Mouse (Mus musculus): ENCODE results near the gene Ppp1r9a. TPM values are rescaled to one million over a fixed set of nuclear protein-coding genes. Genes with fewer than 3 reads are reported as not detected.

Ppp1r9a gene
- polyA plus RNA-seq, 1 experiment from 2014 or later = 11.7 TPM

DNA sequence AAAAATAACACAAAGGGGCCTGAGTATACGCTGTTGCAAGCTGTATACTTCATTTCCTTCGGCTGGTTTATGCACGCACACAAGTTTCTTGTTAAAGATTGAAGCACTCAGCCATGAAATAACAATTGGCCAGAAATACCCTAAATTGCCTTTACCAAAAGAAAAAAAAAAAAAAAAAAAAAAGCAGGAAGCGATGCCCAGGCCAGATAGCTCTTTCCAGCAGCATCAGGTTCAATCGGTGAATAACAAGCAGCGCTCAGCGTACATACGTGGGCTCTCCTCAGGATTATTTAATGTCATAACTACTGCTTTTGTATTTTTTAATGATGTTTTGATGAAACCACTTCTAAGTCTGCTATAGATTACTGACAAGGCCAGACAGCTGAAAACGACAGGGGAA is 262.1 kb downstream of the Ppp1r9a start:
- ATAC-seq (replicated peaks; ENCODE audit: extremely low read depth, insufficient read depth, low FRiP score) = no peak
- H3K27ac ChIP-seq (ENCODE audit: low read length) = 0 out of 2 replicates have a peak overlapping the region, but pooled peaks have one; percentile 6

DNA sequence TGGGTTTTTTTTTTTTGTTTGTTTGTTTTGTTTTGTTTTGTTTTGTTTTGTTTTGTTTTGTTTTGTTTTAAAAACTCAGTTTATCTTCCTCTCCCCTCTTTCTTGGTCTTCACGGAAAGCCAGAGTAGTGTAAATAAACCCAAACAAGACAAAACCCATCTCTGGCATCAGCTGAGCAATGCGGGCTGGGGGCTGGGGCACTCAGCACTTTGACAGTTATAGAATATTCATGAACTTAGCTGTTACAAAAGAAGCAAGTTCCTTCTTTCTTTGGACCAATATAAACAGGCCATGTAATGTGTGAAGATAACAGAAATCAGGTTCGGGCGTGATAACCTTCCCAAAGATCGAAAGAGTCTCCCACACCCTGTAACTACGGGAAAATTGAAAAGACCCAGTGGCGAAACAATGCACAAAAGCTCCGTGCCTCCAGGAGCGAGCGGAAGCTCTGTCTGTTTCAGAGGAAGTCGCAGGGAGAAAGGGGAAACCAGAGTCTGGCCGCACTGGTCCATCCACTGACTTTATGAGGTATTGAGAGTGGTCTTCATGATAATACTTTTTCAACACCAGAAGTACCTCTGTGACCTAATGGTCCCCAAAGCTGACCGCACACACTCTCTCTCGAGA is 264.4 kb downstream of the Ppp1r9a start:
- 0 out of 2 replicates have a peak, but pooled peaks have one; percentile 28 for ATAC-seq (replicated peaks; ENCODE audit: extremely low read depth, insufficient read depth, low FRiP score)
- Histone ChIP-seq H3K27me3 (ENCODE audit: control insufficient read depth, insufficient read depth, low read length) (no peaks in the 10 kb centered on the region), H3K4me3 (ENCODE audit: low read length) (peak overlapping the region; percentile 16; the same call in 1 of the 2 replicates), H3K27ac (ENCODE audit: low read length) (peak overlapping the region; percentile 40), H3K4me2 (ENCODE audit: low read depth, low read length) (peak overlapping the region; percentile 47), H3K4me1 (ENCODE audit: control insufficient read depth, insufficient read depth, low read length) (0 out of 2 replicates have a peak, but pooled peaks cover 2% of the 10 kb centered on the region), H3K9ac (ENCODE audit: low read length) (no peak overlapping the region), H3K36me3 (ENCODE audit: control insufficient read depth, insufficient read depth) (no peaks in the 10 kb centered on the region), H3K9me3 (replicated peaks; ENCODE audit: control insufficient read depth, low read length) (no peaks in the 10 kb centered on the region)
- WGBS = 40% methylated on average over 14 of the region's 14 CpGs

More for the DNA sequence above, 262.1 kb downstream of the Ppp1r9a start:
- Histone ChIP-seq H3K9me3 (replicated peaks; ENCODE audit: control insufficient read depth, low read length) (no peaks in the 10 kb centered on the region), H3K4me1 (ENCODE audit: control insufficient read depth, insufficient read depth, low read length) (0 out of 2 replicates have a peak, but pooled peaks cover 2% of the 10 kb centered on the region), H3K4me3 (ENCODE audit: low read length) (no peak overlapping the region), H3K4me2 (ENCODE audit: low read depth, low read length) (no peak overlapping the region), H3K27me3 (ENCODE audit: control insufficient read depth, insufficient read depth, low read length) (no peaks in the 10 kb centered on the region), H3K36me3 (ENCODE audit: control insufficient read depth, insufficient read depth) (no peaks in the 10 kb centered on the region), H3K9ac (ENCODE audit: low read length) (no peak overlapping the region)
- 72% methylated on average over 9 of the region's 9 CpGs for WGBS

DNA sequence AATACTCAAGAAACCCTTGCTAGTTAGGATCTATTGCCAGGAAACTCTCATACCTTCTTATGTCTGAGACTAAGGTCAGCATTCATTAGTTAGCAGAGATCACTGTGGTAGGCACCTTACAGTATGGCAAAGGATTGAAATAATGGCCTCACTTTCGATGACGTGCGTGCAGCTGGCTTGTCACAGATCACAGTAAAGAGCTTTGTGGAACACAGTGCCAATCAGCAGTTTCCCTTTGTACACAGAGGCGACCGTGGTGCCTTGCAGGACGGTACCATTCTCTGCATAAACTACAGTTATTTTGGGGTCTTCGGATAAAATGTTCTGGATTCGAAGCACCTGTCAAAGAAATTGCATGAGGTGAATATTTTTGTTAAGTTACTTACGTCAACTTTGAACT is 265.4 kb downstream of the Ppp1r9a start:
- Histone ChIP-seq H3K4me3 (ENCODE audit: low read length) (no peak overlapping the region), H3K9ac (ENCODE audit: low read length) (no peak overlapping the region), H3K36me3 (ENCODE audit: control insufficient read depth, insufficient read depth) (no peaks in the 10 kb centered on the region), H3K4me2 (ENCODE audit: low read depth, low read length) (no peak overlapping the region), H3K9me3 (replicated peaks; ENCODE audit: control insufficient read depth, low read length) (no peaks in the 10 kb centered on the region), H3K27ac (ENCODE audit: low read length) (no peak overlapping the region), H3K27me3 (ENCODE audit: control insufficient read depth, insufficient read depth, low read length) (no peaks in the 10 kb centered on the region), H3K4me1 (ENCODE audit: control insufficient read depth, insufficient read depth, low read length) (0 out of 2 replicates have a peak, but pooled peaks cover 2% of the 10 kb centered on the region)
- no peak for ATAC-seq (replicated peaks; ENCODE audit: extremely low read depth, insufficient read depth, low FRiP score)
- 67% methylated on average over 9 of the region's 9 CpGs for WGBS

DNA sequence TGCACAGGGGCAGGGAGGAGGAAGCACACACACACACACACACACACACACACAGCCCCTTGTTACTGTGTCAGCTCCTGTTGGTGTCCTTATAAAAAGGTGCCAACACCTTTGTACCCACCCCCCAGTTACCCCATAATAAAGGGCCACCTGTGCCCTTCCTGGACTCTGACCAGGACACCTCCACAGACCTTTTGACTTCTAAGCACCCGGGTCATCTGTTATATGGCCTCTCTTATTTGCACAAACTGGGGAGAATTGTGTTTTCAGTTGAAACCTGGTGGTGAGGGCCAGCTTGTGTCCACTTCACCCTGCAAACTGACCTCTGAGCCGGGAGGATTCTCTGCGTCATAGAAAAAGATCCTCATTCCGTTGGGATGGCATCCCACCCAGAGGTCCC is 268.7 kb downstream of the Ppp1r9a start:
- no peak overlapping the region for H3K4me3 ChIP-seq (ENCODE audit: low read length)
- 73% methylated on average over 4 of the region's 4 CpGs for WGBS
- H3K4me1 ChIP-seq (ENCODE audit: control insufficient read depth, insufficient read depth, low read length) = 0 out of 2 replicates have a peak, but pooled peaks cover 2% of the 10 kb centered on the region
- no peaks in the 10 kb centered on the region for H3K9me3 ChIP-seq (replicated peaks; ENCODE audit: control insufficient read depth, low read length)
- H3K9ac ChIP-seq (ENCODE audit: low read length) = no peak overlapping the region
- no peak overlapping the region for H3K4me2 ChIP-seq (ENCODE audit: low read depth, low read length)
- H3K27me3 ChIP-seq (ENCODE audit: control insufficient read depth, insufficient read depth, low read length) = no peaks in the 10 kb centered on the region
- no peaks in the 10 kb centered on the region for H3K36me3 ChIP-seq (ENCODE audit: control insufficient read depth, insufficient read depth)
- no peak overlapping the region for H3K27ac ChIP-seq (ENCODE audit: low read length)
- ATAC-seq (replicated peaks; ENCODE audit: extremely low read depth, insufficient read depth, low FRiP score) = no peak

DNA sequence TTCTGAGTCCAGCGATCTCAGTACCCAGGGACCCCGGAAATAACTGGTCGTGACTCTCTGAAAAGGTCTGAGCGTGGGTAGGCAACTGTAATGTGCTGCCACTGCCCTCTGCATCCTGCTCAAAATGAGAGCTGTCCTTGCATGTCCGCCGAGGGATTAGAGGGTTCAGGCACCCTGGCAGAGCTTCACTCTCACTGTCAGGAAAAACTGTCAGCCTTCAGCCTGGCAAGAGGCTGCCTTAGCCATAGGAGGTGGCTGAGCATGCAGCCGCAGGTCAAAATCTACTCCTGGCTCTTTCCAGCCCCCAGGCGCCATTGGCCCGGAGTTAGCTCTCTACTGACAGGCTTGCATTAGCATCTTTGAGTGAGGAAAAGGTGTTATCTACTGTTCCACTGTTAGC is 269.9 kb downstream of the Ppp1r9a start:
- Histone ChIP-seq H3K36me3 (ENCODE audit: control insufficient read depth, insufficient read depth) (no peaks in the 10 kb centered on the region), H3K4me2 (ENCODE audit: low read depth, low read length) (no peak overlapping the region), H3K27me3 (ENCODE audit: control insufficient read depth, insufficient read depth, low read length) (no peaks in the 10 kb centered on the region), H3K4me1 (ENCODE audit: control insufficient read depth, insufficient read depth, low read length) (no peaks in the 10 kb centered on the region), H3K9ac (ENCODE audit: low read length) (no peak overlapping the region), H3K27ac (ENCODE audit: low read length) (no peak overlapping the region), H3K4me3 (ENCODE audit: low read length) (no peak overlapping the region), H3K9me3 (replicated peaks; ENCODE audit: control insufficient read depth, low read length) (no peaks in the 10 kb centered on the region)
- no peak for ATAC-seq (replicated peaks; ENCODE audit: extremely low read depth, insufficient read depth, low FRiP score)
- 63% methylated on average over 9 of the region's 9 CpGs for WGBS

DNA sequence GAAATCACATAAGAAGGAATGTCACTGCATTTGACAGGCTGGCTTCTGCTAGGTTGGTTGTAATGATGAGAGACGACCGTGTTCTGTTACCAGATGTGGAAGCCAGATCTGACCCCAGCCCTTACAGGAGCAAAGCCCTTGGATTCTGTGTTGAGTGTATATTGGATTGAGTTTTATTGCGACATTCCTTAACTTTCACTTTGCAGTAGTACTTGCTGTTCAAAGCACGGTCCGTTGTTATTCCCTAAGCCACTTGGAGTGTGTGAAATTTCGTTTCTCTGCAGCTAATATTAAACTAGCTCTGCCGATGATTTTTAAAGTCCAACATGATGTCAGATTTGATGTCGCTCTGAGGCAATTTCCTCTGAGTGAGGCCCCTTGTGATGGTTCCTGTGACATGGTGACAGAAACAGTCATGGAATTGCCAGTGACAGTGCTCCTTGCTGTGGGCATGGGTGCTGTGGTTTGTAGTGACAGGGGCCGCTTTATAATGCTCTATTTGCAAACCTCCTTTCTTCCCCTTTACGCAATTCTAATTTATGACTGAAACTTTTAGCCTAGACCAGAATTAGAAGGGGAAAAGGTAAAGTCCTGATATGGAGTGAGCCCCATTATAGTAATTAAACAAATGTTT is 271.6 kb downstream of the Ppp1r9a start:
- 81% methylated on average over 10 of the region's 10 CpGs for WGBS
- no peaks in the 10 kb centered on the region for H3K9me3 ChIP-seq (replicated peaks; ENCODE audit: control insufficient read depth, low read length)
- H3K4me2 ChIP-seq (ENCODE audit: low read depth, low read length) = no peak overlapping the region
- no peak overlapping the region for H3K9ac ChIP-seq (ENCODE audit: low read length)
- no peaks in the 10 kb centered on the region for H3K36me3 ChIP-seq (ENCODE audit: control insufficient read depth, insufficient read depth)
- no peak for ATAC-seq (replicated peaks; ENCODE audit: extremely low read depth, insufficient read depth, low FRiP score)
- no peaks in the 10 kb centered on the region for H3K4me1 ChIP-seq (ENCODE audit: control insufficient read depth, insufficient read depth, low read length)
- no peaks in the 10 kb centered on the region for H3K27me3 ChIP-seq (ENCODE audit: control insufficient read depth, insufficient read depth, low read length)
- no peak overlapping the region for H3K4me3 ChIP-seq (ENCODE audit: low read length)
- no peak overlapping the region for H3K27ac ChIP-seq (ENCODE audit: low read length)

DNA sequence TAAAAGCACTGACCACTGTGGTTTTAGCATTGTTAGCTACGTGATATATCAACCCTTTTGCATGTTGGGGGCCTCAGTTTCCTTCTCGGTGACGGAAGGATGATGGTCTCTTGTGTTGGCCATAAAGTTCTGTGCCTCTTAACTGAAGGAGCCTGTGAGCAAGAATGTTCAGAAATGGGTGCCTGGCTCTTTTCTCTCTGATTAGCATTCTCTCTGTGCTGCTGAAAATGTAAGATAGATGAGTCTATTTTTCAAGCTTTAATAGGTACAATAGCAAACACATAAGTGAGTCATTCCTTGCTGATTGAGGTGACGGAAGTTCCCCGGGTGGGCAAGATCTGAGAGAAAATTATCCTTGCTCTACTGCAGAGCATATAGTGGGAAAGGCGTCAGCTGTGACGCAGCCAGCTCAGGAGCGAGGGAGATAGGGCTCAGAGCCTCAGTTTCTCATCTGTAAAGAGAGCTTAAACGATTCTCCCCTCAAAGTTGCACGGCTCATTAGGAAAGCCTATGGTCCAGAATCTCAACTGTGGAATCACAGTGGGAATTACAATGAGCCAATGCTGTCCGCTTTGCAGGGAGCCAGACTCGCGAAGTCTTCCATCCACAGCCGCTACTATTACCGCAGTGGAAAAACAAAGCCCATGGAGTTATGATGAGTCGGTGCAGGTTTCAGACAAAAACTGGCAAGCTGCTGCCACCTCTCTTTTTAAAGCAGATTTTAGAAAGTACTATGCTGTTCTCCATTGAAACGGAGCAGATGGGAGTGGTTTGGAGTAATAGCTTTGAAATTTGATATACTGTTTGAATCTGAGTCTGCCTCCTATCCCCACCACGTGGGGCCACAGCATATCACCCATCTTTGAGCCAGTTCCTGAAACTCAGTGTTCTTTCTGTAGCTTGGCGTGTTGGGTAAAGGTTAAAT is 275.5 kb downstream of the Ppp1r9a start:
- no peak for ATAC-seq (replicated peaks; ENCODE audit: extremely low read depth, insufficient read depth, low FRiP score)

DNA sequence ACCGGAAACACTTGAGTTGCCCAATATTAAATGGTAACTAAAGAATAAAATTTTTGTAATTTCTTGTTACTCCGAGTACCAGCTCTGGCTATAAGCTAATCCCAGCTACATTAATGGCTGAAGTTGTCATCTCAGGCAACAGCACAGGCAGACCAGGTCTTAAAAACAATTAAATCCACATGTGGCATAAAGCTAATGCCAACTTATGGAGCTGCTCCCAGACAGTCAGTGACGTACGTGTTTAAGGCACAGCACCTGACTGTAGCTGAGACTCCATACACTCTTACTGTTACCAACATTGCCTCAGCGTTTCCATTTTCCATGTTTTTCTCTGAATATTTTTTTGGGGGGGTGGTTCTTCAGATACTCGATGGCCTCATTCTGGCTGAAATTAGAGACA is 276.5 kb downstream of the Ppp1r9a start:
- H3K36me3 ChIP-seq (ENCODE audit: control insufficient read depth, insufficient read depth) = no peaks in the 10 kb centered on the region
- H3K4me2 ChIP-seq (ENCODE audit: low read depth, low read length) = no peak overlapping the region
- no peaks in the 10 kb centered on the region for H3K4me1 ChIP-seq (ENCODE audit: control insufficient read depth, insufficient read depth, low read length)
- no peak overlapping the region for H3K9ac ChIP-seq (ENCODE audit: low read length)
- no peak for ATAC-seq (replicated peaks; ENCODE audit: extremely low read depth, insufficient read depth, low FRiP score)
- 84% methylated on average over 6 of the region's 6 CpGs for WGBS
- H3K27me3 ChIP-seq (ENCODE audit: control insufficient read depth, insufficient read depth, low read length) = no peaks in the 10 kb centered on the region
- no peak overlapping the region for H3K4me3 ChIP-seq (ENCODE audit: low read length)
- no peaks in the 10 kb centered on the region for H3K9me3 ChIP-seq (replicated peaks; ENCODE audit: control insufficient read depth, low read length)
- no peak overlapping the region for H3K27ac ChIP-seq (ENCODE audit: low read length)

More for the DNA sequence above, 275.5 kb downstream of the Ppp1r9a start:
- Histone ChIP-seq H3K4me3 (ENCODE audit: low read length) (peak overlapping the region; percentile 9; the same call in 1 of the 2 replicates), H3K4me2 (ENCODE audit: low read depth, low read length) (peak overlapping the region; percentile 40), H3K9me3 (replicated peaks; ENCODE audit: control insufficient read depth, low read length) (no peaks in the 10 kb centered on the region), H3K9ac (ENCODE audit: low read length) (no peak overlapping the region), H3K27ac (ENCODE audit: low read length) (no peak overlapping the region), H3K4me1 (ENCODE audit: control insufficient read depth, insufficient read depth, low read length) (no peaks in the 10 kb centered on the region), H3K36me3 (ENCODE audit: control insufficient read depth, insufficient read depth) (no peaks in the 10 kb centered on the region), H3K27me3 (ENCODE audit: control insufficient read depth, insufficient read depth, low read length) (no peaks in the 10 kb centered on the region)
- 57% methylated on average over 19 of the region's 19 CpGs for WGBS

Measured in heart, embryonic 16.5 days (tissue).